Mouse (Mus musculus): Measurements from ENCODE around the gene Rgs9. TPM values are rescaled to one million over a fixed set of nuclear protein-coding genes. Genes with fewer than 3 reads are reported as not detected.
"Not testable (repeated sequence)": the region's sequence is repeated elsewhere in the genome, so short reads cannot be mapped to it uniquely, and the experiment has no call there.

Gene Rgs9
- total RNA-seq, 2 experiments from 2014 or later: 10.8 to 11.3 TPM

GRCm38 (mm10) chr11:109311885-109312605 lies 14.1 kb upstream of the Rgs9 start:
- DNase-seq (ENCODE audit: low spot score in 2 of 2): peak in 1 of 2 experiments; percentile 53

- no peak for DNase-seq (ENCODE audit: low spot score in 2 of 2)
These were observed 7.8 kb upstream of the Rgs9 start for GRCm38 (mm10) chr11:109305680-109306079.

GRCm38 (mm10) chr11:109302338-109302737 lies 4.4 kb upstream of the Rgs9 start:
- no peak for DNase-seq (ENCODE audit: low spot score in 2 of 2)

GRCm38 (mm10) chr11:109297031-109297430 lies 898 bp downstream of the Rgs9 start:
- no peak for DNase-seq (ENCODE audit: low spot score in 2 of 2)

- no peak for DNase-seq (ENCODE audit: low spot score in 2 of 2)
These were observed 5.9 kb downstream of the Rgs9 start for GRCm38 (mm10) chr11:109292056-109292455.

- not testable (repeated sequence) for DNase-seq (ENCODE audit: low spot score in 2 of 2)
These were observed 8.6 kb downstream of the Rgs9 start for GRCm38 (mm10) chr11:109289378-109289777.

GRCm38 (mm10) chr11:109284811-109285210 lies 13.1 kb downstream of the Rgs9 start:
- DNase-seq (ENCODE audit: low spot score in 2 of 2): no peak

- DNase-seq (ENCODE audit: low spot score in 2 of 2): no peak
These were observed 19.7 kb downstream of the Rgs9 start for GRCm38 (mm10) chr11:109278186-109278585.

GRCm38 (mm10) chr11:109271399-109271798 lies 26.5 kb downstream of the Rgs9 start:
- no peak for DNase-seq (ENCODE audit: low spot score in 2 of 2)

GRCm38 (mm10) chr11:109270366-109270765 lies 27.6 kb downstream of the Rgs9 start:
- DNase-seq (ENCODE audit: low spot score in 2 of 2): no peak

GRCm38 (mm10) chr11:109269662-109270341 lies 28.1 kb downstream of the Rgs9 start:
- DNase-seq (ENCODE audit: low spot score in 2 of 2): no peak

GRCm38 (mm10) chr11:109269283-109269661 lies 28.7 kb downstream of the Rgs9 start:
- DNase-seq (ENCODE audit: low spot score in 2 of 2): no peak

GRCm38 (mm10) chr11:109266161-109266910 lies 31.6 kb downstream of the Rgs9 start:
- DNase-seq (ENCODE audit: low spot score in 2 of 2): no peak

- DNase-seq (ENCODE audit: low spot score in 2 of 2): no peak
These were observed 33.7 kb downstream of the Rgs9 start for GRCm38 (mm10) chr11:109264159-109264768.

- no peak for DNase-seq (ENCODE audit: low spot score in 2 of 2)
These were observed 37.4 kb downstream of the Rgs9 start for GRCm38 (mm10) chr11:109260561-109260960.

- DNase-seq (ENCODE audit: low spot score in 2 of 2): no peak
These were observed 38.7 kb downstream of the Rgs9 start for GRCm38 (mm10) chr11:109258941-109259910.

GRCm38 (mm10) chr11:109257824-109258223 lies 40.1 kb downstream of the Rgs9 start:
- no peak for DNase-seq (ENCODE audit: low spot score in 2 of 2)

GRCm38 (mm10) chr11:109255022-109255421 lies 42.9 kb downstream of the Rgs9 start:
- no peak for DNase-seq (ENCODE audit: low spot score in 2 of 2)

- no peak for DNase-seq (ENCODE audit: low spot score in 2 of 2)
These were observed 45.4 kb downstream of the Rgs9 start for GRCm38 (mm10) chr11:109252483-109252882.

- no peak for DNase-seq (ENCODE audit: low spot score in 2 of 2)
These were observed 47.4 kb downstream of the Rgs9 start for GRCm38 (mm10) chr11:109250566-109250965.
